Mouse (Mus musculus) embryonic fibroblast, embryonic 13.5 days (primary cell): ENCODE results near the gene Prokr1.

ENCODE experiments used
- CTCF ChIP-seq: IDR thresholded peaks from 2 replicates; pipeline ENCODE4 v1.5.1; 2011; ENCODE audit warnings: mild to moderate bottlenecking, control low read depth, low read length, moderate library complexity, borderline replicate concordance; ENCODE audit not compliant: insufficient read depth
- POLR2A ChIP-seq: IDR thresholded peaks from 2 replicates; pipeline ENCODE4 v1.6.1; 2011; ENCODE audit warnings: low read depth, mild to moderate bottlenecking, control low read depth, low read length, moderate library complexity

DNA sequence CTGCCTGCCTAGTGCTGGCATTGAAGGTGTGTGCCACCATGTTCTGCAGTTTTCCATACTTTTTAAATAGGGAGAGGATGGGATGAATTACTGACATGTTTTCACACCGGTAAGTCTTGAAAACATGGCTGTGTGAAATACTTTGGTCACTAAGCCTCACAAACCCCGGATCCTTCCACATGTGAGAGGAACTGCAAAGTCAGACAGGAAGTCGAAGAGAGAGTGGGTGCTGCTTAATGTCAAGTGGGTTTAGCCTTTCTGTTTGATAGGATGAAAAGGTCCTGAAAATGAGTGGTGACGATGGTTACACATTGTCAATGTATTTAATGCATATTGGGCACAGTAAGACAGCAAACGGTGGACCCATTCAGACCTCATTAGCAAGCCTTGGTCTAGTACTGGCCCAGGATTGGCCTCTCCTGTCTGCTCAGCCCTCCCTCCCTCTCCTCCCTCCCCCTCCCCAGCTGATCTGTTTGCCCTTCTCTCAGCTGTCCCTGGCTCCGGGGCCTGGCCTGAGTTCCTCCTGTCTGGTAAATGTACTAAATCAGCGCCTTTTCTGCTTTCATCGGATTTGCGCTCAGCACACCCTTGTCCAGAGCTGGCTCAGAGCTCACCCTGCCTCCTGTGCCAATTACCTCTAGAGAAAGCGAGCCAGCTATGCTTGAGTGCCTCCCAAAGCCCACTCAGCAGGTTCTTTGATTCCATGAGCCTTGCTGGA is 6.7 kb upstream of the Prokr1 start:
- TF ChIP-seq POLR2A (no peak), CTCF (no peak)
